Mouse (Mus musculus) thymus, postnatal 14 days (tissue): Measurements from ENCODE around the gene Snx14.
"Not testable (repeated sequence)": the region's sequence is repeated elsewhere in the genome, so short reads cannot be mapped to it uniquely, and the experiment has no call there.

ENCODE experiments used
- DNase-seq: peaks from one replicate; pipeline ENCODE4 v3.0.0; 2021

Snx14 gene

GRCm38 (mm10) chr9:88438555-88439237, at the start of gene Snx14:
Gene Snx14, minus strand, starts transcription at chr9:88438958.
- peak; percentile 95 for DNase-seq

GRCm38 (mm10) chr9:88484531-88484930, 45.8 kb upstream of the Snx14 start:
- no peak for DNase-seq

GRCm38 (mm10) chr9:88482829-88483396, 44.2 kb upstream of the Snx14 start:
- DNase-seq, result peak; percentile 93

GRCm38 (mm10) chr9:88482230-88482828, 43.6 kb upstream of the Snx14 start, which contains the start of gene Syncrip:
Gene Syncrip, minus strand, starts transcription at chr9:88482574.
- DNase-seq, result peak; percentile 94

- peak; percentile 67 for DNase-seq
Measured at GRCm38 (mm10) chr9:88481791-88482160, 43.0 kb upstream of the Snx14 start.

GRCm38 (mm10) chr9:88481061-88481790, 42.5 kb upstream of the Snx14 start:
- peak; percentile 78 for DNase-seq

- no peak for DNase-seq
Measured at GRCm38 (mm10) chr9:88480120-88480519, 41.4 kb upstream of the Snx14 start.

GRCm38 (mm10) chr9:88476138-88476537, 37.4 kb upstream of the Snx14 start:
- DNase-seq, result peak; percentile 38

- DNase-seq, result not testable (repeated sequence)
Measured at GRCm38 (mm10) chr9:88461017-88461416, 22.3 kb upstream of the Snx14 start.

- no peak for DNase-seq
Measured at GRCm38 (mm10) chr9:88439991-88440390, 1.2 kb upstream of the Snx14 start.

GRCm38 (mm10) chr9:88439238-88439600, 461 bp upstream of the Snx14 start:
- DNase-seq, result no peak

GRCm38 (mm10) chr9:88438237-88438554, 562 bp downstream of the Snx14 start:
- DNase-seq, result no peak

GRCm38 (mm10) chr9:88437342-88438236, 1.2 kb downstream of the Snx14 start:
- DNase-seq, result no peak

- DNase-seq, result no peak
Measured at GRCm38 (mm10) chr9:88424356-88424755, 14.4 kb downstream of the Snx14 start.

GRCm38 (mm10) chr9:88422428-88422827, 16.3 kb downstream of the Snx14 start:
- DNase-seq, result no peak

- no peak for DNase-seq
Measured at GRCm38 (mm10) chr9:88416752-88417151, 22.0 kb downstream of the Snx14 start.

GRCm38 (mm10) chr9:88409978-88410377, 28.8 kb downstream of the Snx14 start:
- no peak for DNase-seq

GRCm38 (mm10) chr9:88404515-88404914, 34.2 kb downstream of the Snx14 start:
- no peak for DNase-seq

- DNase-seq, result peak; percentile 35
Measured at GRCm38 (mm10) chr9:88404088-88404487, 34.7 kb downstream of the Snx14 start.

GRCm38 (mm10) chr9:88398461-88398860, 40.3 kb downstream of the Snx14 start:
- no peak for DNase-seq

GRCm38 (mm10) chr9:88394852-88395251, 43.9 kb downstream of the Snx14 start:
- no peak for DNase-seq

GRCm38 (mm10) chr9:88388826-88389225, 49.9 kb downstream of the Snx14 start:
- no peak for DNase-seq

- DNase-seq, result no peak
Measured at GRCm38 (mm10) chr9:88380542-88380941, 58.2 kb downstream of the Snx14 start.
